Mouse (Mus musculus) olfactory bulb, adult 2 months (tissue): Measurements from ENCODE around the gene Rab11b.

Experiments
- CTCF ChIP-seq: fragments of 200-500 bp; IDR thresholded peaks from 2 replicates; pipeline ENCODE4 v1.5.1; 2012; ENCODE audit warnings: low read depth, mild to moderate bottlenecking, low read length, moderate library complexity; ENCODE audit not compliant: insufficient read depth
- POLR2A ChIP-seq: fragments of 200-500 bp; IDR thresholded peaks from 2 replicates; pipeline ENCODE4 v1.6.1; 2012; ENCODE audit warnings: mild to moderate bottlenecking, low read depth, low read length, moderate library complexity; ENCODE audit not compliant: insufficient read depth

GRCm38 (mm10) chr17:33757231-33757630, 3.1 kb downstream of the Rab11b start:
- TF ChIP-seq POLR2A (no peak), CTCF (no peak)
